Mouse (Mus musculus): ENCODE data around the gene Bptf.

- TF ChIP-seq CTCF (IDR thresholded peaks at IDR 0.05; ENCODE audit: insufficient read depth, low read depth, low read length): no peak
- TF ChIP-seq POLR2A (IDR thresholded peaks at IDR 0.05; ENCODE audit: insufficient read depth, low read depth, low read length): no peak
Measured at GRCm38 (mm10) chr11:107085866-107086265, 46.1 kb downstream of the Bptf start.

Data from olfactory bulb, adult 2 months (tissue).